ENCODE assay signal across 7 mouse cellular contexts in genomic region chr11:4217914-4218629, GRCm38 (mm10). TPM values are rescaled to one million over a fixed set of nuclear protein-coding genes. Genes with fewer than 3 reads are reported as not detected.
DNase-seq lines count a peak whose midpoint lies in the region; ATAC-seq lines count a peak whose summit lies in the region.

Gene Castor1, plus strand, starts transcription at chr11:4218225.

- 2% methylated on average over 56 of the region's 56 CpGs for WGBS in embryonic facial prominence, embryonic 10.5 days
- 2% methylated on average over 56 of the region's 56 CpGs for WGBS in intestine, embryonic 16.5 days
- 1% methylated on average over 56 of the region's 56 CpGs for WGBS in limb, embryonic 12.5 days
- 2% methylated on average over 56 of the region's 56 CpGs for WGBS in midbrain, embryonic 14.5 days

- peaks cover 33% of the 10 kb centered on the region for H3K36me3 ChIP-seq in embryonic facial prominence, embryonic 10.5 days (replicated peaks)
- peaks cover 9% of the 10 kb centered on the region; the same call in 1 of the 2 replicates for H3K36me3 ChIP-seq in intestine, embryonic 16.5 days (ENCODE audit: control insufficient read depth, insufficient read depth, low read length)
- peaks cover 35% of the 10 kb centered on the region for H3K36me3 ChIP-seq in limb, embryonic 12.5 days
- peaks cover 24% of the 10 kb centered on the region for H3K36me3 ChIP-seq in midbrain, embryonic 14.5 days (ENCODE audit: control insufficient read depth, insufficient read depth, low read length)

- peak within 1 kb of the TSS; percentile 70 for H3K9ac ChIP-seq in intestine, embryonic 16.5 days (ENCODE audit: low read depth, low read length)
- H3K9ac ChIP-seq in limb, embryonic 12.5 days (replicated peaks) = peak within 1 kb of the TSS; percentile 61
- peak within 1 kb of the TSS; percentile 37; the same call in 1 of the 2 replicates for H3K9ac ChIP-seq in midbrain, embryonic 14.5 days (replicated peaks; ENCODE audit: low read length)

- peaks cover 26% of the 10 kb centered on the region for H3K4me1 ChIP-seq in embryonic facial prominence, embryonic 10.5 days
- H3K4me1 ChIP-seq in intestine, embryonic 16.5 days (ENCODE audit: control insufficient read depth, insufficient read depth, low read length) = peaks cover 4% of the 10 kb centered on the region; the same call in 1 of the 2 replicates
- peaks cover 14% of the 10 kb centered on the region; the same call in 1 of the 2 replicates for H3K4me1 ChIP-seq in limb, embryonic 12.5 days (replicated peaks)
- peaks cover 8% of the 10 kb centered on the region; the same call in 1 of the 2 replicates for H3K4me1 ChIP-seq in midbrain, embryonic 14.5 days (ENCODE audit: control insufficient read depth, insufficient read depth, low read length)

- peak within 1 kb of the TSS; percentile 96 for H3K4me2 ChIP-seq in intestine, embryonic 16.5 days (ENCODE audit: low read depth, low read length)
- peak within 1 kb of the TSS; percentile 90 for H3K4me2 ChIP-seq in limb, embryonic 12.5 days
- H3K4me2 ChIP-seq in midbrain, embryonic 14.5 days (ENCODE audit: low read length) = peak within 1 kb of the TSS; percentile 64

- DNase-seq in adrenal gland, postnatal 10 days = peak; percentile 94
- peak; percentile 87 for DNase-seq in embryonic facial prominence, embryonic 10.5 days (ENCODE audit: low spot score)
- DNase-seq in gastrocnemius, postnatal 4 days (ENCODE audit: low spot score in 2 of 2) = peak; percentile 62 to 83
- DNase-seq in midbrain, embryonic 14.5 days = peak; percentile 73
- peak; percentile 87 to 91 for DNase-seq in spleen, adult 18-20 months

- peaks cover 46% of the 10 kb centered on the region for H3K27me3 ChIP-seq in embryonic facial prominence, embryonic 10.5 days (replicated peaks; ENCODE audit: low read depth, poor library complexity, severe bottlenecking)
- H3K27me3 ChIP-seq in intestine, embryonic 16.5 days (replicated peaks; ENCODE audit: control insufficient read depth, insufficient read depth, low read length) = no peaks in the 10 kb centered on the region
- peaks cover 33% of the 10 kb centered on the region for H3K27me3 ChIP-seq in limb, embryonic 12.5 days
- peaks cover 18% of the 10 kb centered on the region for H3K27me3 ChIP-seq in midbrain, embryonic 14.5 days (ENCODE audit: control insufficient read depth, insufficient read depth, low read length)

- H3K27ac ChIP-seq in embryonic facial prominence, embryonic 10.5 days (replicated peaks) = peak within 1 kb of the TSS; percentile 41
- no peak within 1 kb of the TSS for H3K27ac ChIP-seq in intestine, embryonic 16.5 days (ENCODE audit: low read length)
- no peak within 1 kb of the TSS for H3K27ac ChIP-seq in limb, embryonic 12.5 days
- no peak within 1 kb of the TSS for H3K27ac ChIP-seq in midbrain, embryonic 14.5 days (replicated peaks; ENCODE audit: low read depth, low read length)

- peak; percentile 90 for ATAC-seq in intestine, embryonic 16.5 days
- peak; percentile 53 for ATAC-seq in limb, embryonic 12.5 days (ENCODE audit: insufficient number of reproducible peaks, insufficient read depth, low FRiP score, low TSS enrichment, low read depth)
- peak; percentile 73 for ATAC-seq in midbrain, embryonic 14.5 days (ENCODE audit: low FRiP score, low TSS enrichment)

- peaks cover 5% of the 10 kb centered on the region; the same call in 1 of the 2 replicates for H3K9me3 ChIP-seq in embryonic facial prominence, embryonic 10.5 days
- no peaks in the 10 kb centered on the region for H3K9me3 ChIP-seq in intestine, embryonic 16.5 days (ENCODE audit: control insufficient read depth, low read length)
- H3K9me3 ChIP-seq in limb, embryonic 12.5 days = peaks cover 5% of the 10 kb centered on the region; the same call in 1 of the 2 replicates
- peaks cover 5% of the 10 kb centered on the region; the same call in 1 of the 2 replicates for H3K9me3 ChIP-seq in midbrain, embryonic 14.5 days (ENCODE audit: control insufficient read depth, low read length)

- H3K4me3 ChIP-seq in embryonic facial prominence, embryonic 10.5 days = peak within 1 kb of the TSS; percentile 65
- peak within 1 kb of the TSS; percentile 60 for H3K4me3 ChIP-seq in intestine, embryonic 16.5 days (ENCODE audit: low read length)
- H3K4me3 ChIP-seq in limb, embryonic 12.5 days (replicated peaks) = peak within 1 kb of the TSS; percentile 50
- peak within 1 kb of the TSS; percentile 34 for H3K4me3 ChIP-seq in midbrain, embryonic 14.5 days (replicated peaks; ENCODE audit: low read depth, low read length)

RNA-seq across cellular contexts. Expression of gene Castor1, which starts in this region (rescaled TPM):
- 1 to 10 TPM; 5.6 to 8.3 TPM for total RNA-seq in adrenal gland, postnatal 10 days (2021)
- polyA plus RNA-seq in embryonic facial prominence, embryonic 10.5 days (2016; fragmentation: Nextera tagmentation; extraction: Ambion mirVana) = 2.2 and 2.4 TPM in 2 replicates
- 1 to 10 TPM; 8.7 to 9.8 TPM for total RNA-seq in gastrocnemius, postnatal 4 days (2021)
- 5.9 and 7.3 TPM in 2 replicates for polyA plus RNA-seq in intestine, embryonic 16.5 days (2015; fragmentation: Nextera tagmentation; extraction: Ambion mirVana)
- 2.3 and 2.7 TPM in 2 replicates for polyA plus RNA-seq in limb, embryonic 12.5 days (2016; fragmentation: Nextera tagmentation; extraction: Ambion mirVana)
- polyA plus RNA-seq in midbrain, embryonic 14.5 days (2014; fragmentation: Nextera tagmentation; extraction: Ambion mirVana) = 1.6 and 2.1 TPM in 2 replicates
